ENCODE assay signal across 10 mouse cellular contexts in the genomic region with DNA sequence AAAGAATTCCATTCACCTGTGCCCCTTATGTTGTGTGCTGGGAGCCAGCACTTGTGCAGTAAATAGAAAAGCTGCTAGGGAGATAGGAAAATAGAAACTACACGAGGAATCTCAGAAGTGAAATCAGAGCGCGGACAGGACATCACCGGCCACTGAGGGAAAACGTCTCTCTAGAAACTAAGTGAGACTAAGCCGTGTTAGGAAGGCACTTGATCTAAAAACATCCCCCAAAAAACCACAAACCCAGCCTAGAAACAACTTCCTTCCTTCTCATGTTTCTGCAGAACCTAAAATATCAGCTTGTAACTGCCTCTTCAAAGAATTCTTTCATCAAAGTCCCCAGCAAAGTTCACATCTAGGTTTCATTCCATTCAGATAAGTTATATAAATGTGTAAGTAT. TPM values are rescaled to one million over a fixed set of nuclear protein-coding genes. Genes with fewer than 3 reads are reported as not detected.
DNase-seq lines count a peak whose midpoint lies in the region; ATAC-seq and TF ChIP-seq lines count a peak whose summit lies in the region.
"Had no signal": no experiment of that assay in that cellular context is flagged by ENCODE, and none has a peak within 500 bp of the region (broad histone marks: within the 10 kb centered on the region; RNA-seq: fewer than 3 reads in every experiment).

No protein-coding gene starts in this region.

- peak overlapping the region; percentile 42; the same call in 1 of the 2 replicates for H3K27ac ChIP-seq in heart, embryonic 11.5 days (ENCODE audit: low read depth, low read length)
- no peak overlapping the region for H3K27ac ChIP-seq in thymus, adult 2 months (ENCODE audit: control insufficient read depth, insufficient read depth, low read length)
- peak overlapping the region; percentile 19 for H3K27ac ChIP-seq in macrophage
- H3K27ac ChIP-seq: forebrain, embryonic 13.5 days had no signal

- no peak for ATAC-seq in heart, embryonic 11.5 days (replicated peaks; ENCODE audit: insufficient number of reproducible peaks, low FRiP score, low TSS enrichment)
- ATAC-seq: forebrain, embryonic 13.5 days had no signal

- no peaks in the 10 kb centered on the region for H3K9me3 ChIP-seq in heart, embryonic 11.5 days (replicated peaks; ENCODE audit: control insufficient read depth, low read length)
- H3K9me3 ChIP-seq: forebrain, embryonic 13.5 days had no signal

- H3K36me3 ChIP-seq in heart, embryonic 11.5 days (ENCODE audit: control insufficient read depth, insufficient read depth, low read length) = no peaks in the 10 kb centered on the region
- no peaks in the 10 kb centered on the region for H3K36me3 ChIP-seq in thymus, adult 2 months (ENCODE audit: control insufficient read depth, insufficient read depth, low read length)
- H3K36me3 ChIP-seq in macrophage (ENCODE audit: inconsistent target) = no peaks in the 10 kb centered on the region

- TF ChIP-seq POLR2A in thymus, adult 2 months (IDR thresholded peaks at IDR 0.05; ENCODE audit: control insufficient read depth, extremely low read depth, insufficient read depth, low read length, poor library complexity) = no peak

- H3K4me3 ChIP-seq in heart, embryonic 11.5 days (ENCODE audit: low read depth, low read length) = no peak overlapping the region
- no peak overlapping the region for H3K4me3 ChIP-seq in thymus, adult 2 months (ENCODE audit: control insufficient read depth, insufficient read depth, low read length)
- no peak overlapping the region for H3K4me3 ChIP-seq in macrophage (ENCODE audit: inconsistent target)
- H3K4me3 ChIP-seq: forebrain, embryonic 13.5 days had no signal

- no peaks in the 10 kb centered on the region for H3K27me3 ChIP-seq in heart, embryonic 11.5 days (ENCODE audit: control insufficient read depth, insufficient read depth, low read length)
- H3K27me3 ChIP-seq in thymus, adult 2 months (ENCODE audit: control insufficient read depth, insufficient read depth, low read length) = no peaks in the 10 kb centered on the region
- H3K27me3 ChIP-seq: forebrain, embryonic 13.5 days had no signal

- DNase-seq in heart, postnatal 36 days = no peak
- peak; percentile 40 for DNase-seq in thymus, adult 2 months
- DNase-seq in thymus, postnatal 4 days = no peak
- no peak for DNase-seq in embryo, embryonic 11 days
- DNase-seq in frontal cortex, postnatal 36 days (ENCODE audit: low spot score in 2 of 2) = no peak
- DNase-seq in left cerebral cortex, postnatal 25 days (ENCODE audit: low spot score in 2 of 2) = no peak
- DNase-seq: cerebellum, adult 18-20 months had no signal

- no peak overlapping the region for H3K9ac ChIP-seq in heart, embryonic 11.5 days (ENCODE audit: low read depth, low read length)
- H3K9ac ChIP-seq: forebrain, embryonic 13.5 days had no signal

- H3K4me1 ChIP-seq in heart, embryonic 11.5 days (ENCODE audit: control insufficient read depth, insufficient read depth, low read length) = peaks cover 27% of the 10 kb centered on the region
- H3K4me1 ChIP-seq in thymus, adult 2 months (replicated peaks; ENCODE audit: control insufficient read depth, insufficient read depth, low read length) = peaks cover 10% of the 10 kb centered on the region
- H3K4me1 ChIP-seq: forebrain, embryonic 13.5 days had no signal

- intact Hi-C loops in heart, postnatal 36 days (cut with DNase I) = loop anchor here (2.0 kb wide), 1 partner anchor 50 kb away; a partner anchor contains a TSS
- intact Hi-C loops in left cerebral cortex, postnatal 25 days (cut with DNase I) = no loop called here

- no peak for TF ChIP-seq CTCF in thymus, adult 2 months (IDR thresholded peaks at IDR 0.05; ENCODE audit: borderline replicate concordance, control insufficient read depth, extremely low read depth, insufficient read depth, low read length, poor library complexity)

- 21% methylated on average over 6 of the region's 6 CpGs for WGBS in heart, embryonic 11.5 days (ENCODE audit: insufficient replicate concordance)
- under 1% methylated on average over 6 of the region's 6 CpGs for WGBS in thymus, adult 2 months
- WGBS in macrophage (ENCODE audit: missing documents) = 3% methylated on average over 6 of the region's 6 CpGs

- H3K4me2 ChIP-seq in heart, embryonic 11.5 days = peak overlapping the region; percentile 40
- H3K4me2 ChIP-seq: forebrain, embryonic 13.5 days had no signal

- H3K79me2 ChIP-seq in macrophage (ENCODE audit: inconsistent target) = no peaks in the 10 kb centered on the region

RNA-seq across cellular contexts. Expression of a gene that starts 50.6 kb away (rescaled TPM):
- polyA plus RNA-seq in heart, embryonic 11.5 days (2014; fragmentation: Nextera tagmentation; extraction: Ambion mirVana) = 9.9 and 10.1 TPM in 2 replicates
- total RNA-seq in heart, postnatal 36 days (2021) = 10 to 100 TPM; 66.8 to 78.2 TPM
- polyA plus RNA-seq in thymus, adult 2 months (2012; rRNA removed) = 2.9 and 3.5 TPM in 2 replicates
- 10 to 100 TPM in 2 of 26 experiments, 1 to 10 TPM in 21, under 1 TPM in 3; 0.55 to 30.7 (median 1.9) TPM for total RNA-seq in macrophage (2018; cell fraction: chromatin; rRNA removed)
- total RNA-seq in macrophage (2018; cell fraction: cytosol; rRNA removed) = 1 to 10 TPM in 14 of 26 experiments, under 1 TPM in 12; 0.58 to 3.0 (median 1.0) TPM
- total RNA-seq in macrophage (2018; cell fraction: nucleus; rRNA removed) = 10 to 100 TPM in 2 of 26 experiments, 1 to 10 TPM in 22, under 1 TPM in 2; 0.87 to 23.4 (median 1.8) TPM
- polyA plus RNA-seq in macrophage (2018) = 0.34 to 0.47 TPM (median 0.40 TPM) in 3 replicates
- total RNA-seq in left cerebral cortex, postnatal 25 days (2021) = 1 to 10 TPM; 6.3 to 6.6 TPM
